Mouse (Mus musculus): ENCODE data around the gene Gas7. TPM values are rescaled to one million over a fixed set of nuclear protein-coding genes. Genes with fewer than 3 reads are reported as not detected.
A peak's percentile ranks its signal among the peaks of the same experiment; 100 is the strongest.

Gene Gas7
- total RNA-seq, 2 experiments from 2014 or later: 9.2 to 12.2 TPM

DNA sequence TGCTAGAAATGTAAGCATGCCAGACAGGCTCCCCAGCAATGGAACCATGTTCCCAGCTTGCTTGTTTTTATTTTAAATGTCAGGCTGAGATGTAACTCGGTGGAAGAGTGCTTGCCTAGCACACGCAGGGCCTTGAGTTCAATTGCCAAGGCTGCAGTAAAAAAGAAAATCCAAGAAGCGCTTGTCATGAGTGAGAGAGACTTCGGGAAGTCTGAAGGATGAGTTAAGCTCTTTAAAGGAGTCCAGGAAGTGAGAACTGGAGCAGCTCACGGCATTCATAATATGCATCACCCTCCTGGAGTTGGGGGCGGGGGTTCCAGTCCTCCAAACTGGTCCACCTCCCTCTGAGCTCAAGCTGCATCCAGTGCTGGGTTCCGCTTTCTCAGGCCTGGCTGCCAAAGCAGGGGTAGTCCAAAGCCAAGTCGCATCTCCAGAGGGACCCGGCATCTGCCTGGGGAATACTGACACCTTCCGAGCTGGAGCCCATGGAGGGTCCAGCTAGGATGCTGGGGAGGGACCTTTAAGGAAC lies 34.5 kb downstream of the Gas7 start:
- DNase-seq: no peak

DNA sequence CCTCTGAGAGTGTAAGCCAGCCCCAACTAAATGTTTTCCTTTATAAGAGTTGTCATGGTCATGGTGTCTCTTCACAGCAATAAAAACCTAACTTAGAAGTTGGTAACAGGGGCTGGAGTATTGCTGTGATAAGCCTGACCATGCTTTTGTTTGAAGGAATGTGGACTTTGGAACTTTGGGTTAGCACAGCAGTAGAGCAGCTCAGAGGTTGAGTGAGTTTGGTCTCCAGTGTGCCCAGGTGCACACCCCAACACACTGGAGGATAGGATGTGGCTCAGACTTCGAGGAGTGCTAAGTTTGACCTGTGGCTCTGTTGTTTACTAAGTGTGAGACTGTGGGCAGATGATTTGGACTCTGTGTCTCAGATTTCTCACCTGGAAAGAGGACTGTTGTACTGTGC lies 41.6 kb downstream of the Gas7 start:
- DNase-seq: no peak

DNA sequence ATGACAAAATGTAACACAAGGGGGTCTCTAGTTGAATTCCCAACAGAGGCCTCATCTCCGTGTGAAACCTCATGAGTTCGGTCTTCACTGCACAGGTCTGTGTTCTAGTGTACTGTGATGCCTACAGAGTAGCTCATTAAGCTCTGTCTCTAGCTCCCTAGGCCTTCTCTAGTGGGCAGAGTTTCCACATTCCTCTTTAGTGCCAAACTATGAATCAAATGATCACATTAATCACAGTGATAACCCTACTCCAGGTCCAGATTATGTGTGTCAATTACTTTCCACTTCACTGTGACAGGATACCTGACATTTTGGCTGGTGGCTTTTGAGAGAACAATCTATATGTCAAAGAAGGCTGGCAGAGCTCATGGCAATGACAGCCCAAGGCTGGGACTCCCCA lies 44.9 kb downstream of the Gas7 start:
- no peak for DNase-seq

DNA sequence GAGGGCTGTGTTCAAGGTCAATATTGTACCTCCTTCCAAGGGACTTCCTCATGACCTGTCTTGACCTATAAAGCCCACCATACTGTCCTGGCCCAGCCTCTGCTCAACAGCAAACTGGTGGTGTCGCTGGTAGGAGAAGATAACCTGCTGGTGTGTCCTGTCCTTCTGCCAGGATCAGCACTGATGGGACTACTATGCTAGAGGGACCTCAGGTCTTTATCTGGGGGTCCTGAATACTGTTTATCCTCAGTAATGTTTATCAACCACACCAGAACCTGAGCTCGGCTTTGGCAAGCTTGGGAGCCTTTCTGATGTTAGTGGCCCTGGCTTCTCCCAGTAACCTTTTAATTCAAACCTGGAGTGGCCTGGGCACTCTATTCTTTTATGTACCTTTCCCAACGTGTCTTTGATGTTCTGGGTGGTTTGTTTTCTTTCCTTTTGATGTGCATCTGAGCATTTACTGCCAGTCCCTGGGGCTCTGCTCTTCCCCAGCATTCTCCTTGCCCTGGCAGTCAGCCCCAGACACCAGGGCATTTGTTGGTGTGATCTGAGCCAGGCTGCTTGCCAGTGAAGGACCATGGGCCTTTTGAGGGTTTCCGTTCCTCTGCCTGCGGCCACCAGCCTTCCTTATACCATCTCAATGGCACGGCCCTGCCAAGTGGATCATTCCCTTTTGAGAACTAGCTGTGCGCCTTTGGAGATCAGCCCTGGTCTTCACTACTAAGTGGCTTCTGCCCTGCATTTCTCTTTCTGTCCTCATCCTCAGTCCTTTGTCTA lies 46.4 kb downstream of the Gas7 start:
- no peak for DNase-seq

DNA sequence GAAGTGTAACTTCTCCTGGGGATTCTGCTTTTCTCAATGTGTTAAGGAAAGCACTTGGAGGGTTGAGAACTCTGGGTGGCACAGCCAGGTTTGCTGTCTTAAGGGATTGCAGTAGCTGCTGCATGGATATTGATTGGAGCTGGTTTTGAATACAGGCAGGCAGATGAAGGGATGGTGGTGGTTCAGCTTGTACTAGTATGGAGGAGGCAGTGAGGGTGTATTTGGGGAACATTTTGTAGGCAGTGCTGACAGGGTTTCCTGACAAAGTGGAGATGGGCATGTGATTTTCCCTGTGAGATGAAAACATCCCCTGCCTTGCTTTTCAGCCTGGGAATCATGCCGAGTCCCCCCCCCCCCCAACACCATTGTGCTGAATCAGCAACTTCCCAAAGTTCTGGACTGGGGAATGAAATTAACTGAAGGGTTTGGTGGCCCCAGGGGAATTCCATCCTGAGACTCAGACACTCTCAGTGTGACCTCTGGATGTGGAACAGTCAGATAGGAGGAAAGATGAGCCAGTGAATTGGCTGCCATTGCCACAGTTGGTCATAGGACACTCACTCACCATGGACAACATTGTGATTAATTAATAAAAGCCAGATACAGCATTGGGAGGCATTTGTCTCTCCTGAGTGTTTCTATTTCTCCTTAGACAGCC lies 54.1 kb downstream of the Gas7 start:
- no peak for DNase-seq

DNA sequence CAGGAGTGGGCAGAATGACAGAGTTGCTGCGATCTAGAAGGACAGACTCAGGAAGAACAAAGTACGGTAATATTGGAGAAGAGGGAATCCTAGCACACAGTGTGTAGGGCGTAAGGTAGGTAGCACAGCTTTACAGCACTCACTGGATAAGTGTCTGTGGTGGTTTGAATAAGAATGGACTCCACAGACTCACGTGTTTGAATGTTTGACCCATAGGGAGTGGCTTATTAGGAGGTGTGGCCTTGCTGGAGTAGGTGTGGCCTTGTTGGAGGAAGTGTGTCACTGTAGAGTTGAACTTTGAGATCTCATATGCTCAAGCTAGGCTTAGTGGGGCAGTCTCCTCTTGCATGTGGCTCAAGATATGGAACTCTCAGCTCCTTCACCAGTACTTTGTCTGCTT lies 55.6 kb downstream of the Gas7 start:
- no peak for DNase-seq

DNA sequence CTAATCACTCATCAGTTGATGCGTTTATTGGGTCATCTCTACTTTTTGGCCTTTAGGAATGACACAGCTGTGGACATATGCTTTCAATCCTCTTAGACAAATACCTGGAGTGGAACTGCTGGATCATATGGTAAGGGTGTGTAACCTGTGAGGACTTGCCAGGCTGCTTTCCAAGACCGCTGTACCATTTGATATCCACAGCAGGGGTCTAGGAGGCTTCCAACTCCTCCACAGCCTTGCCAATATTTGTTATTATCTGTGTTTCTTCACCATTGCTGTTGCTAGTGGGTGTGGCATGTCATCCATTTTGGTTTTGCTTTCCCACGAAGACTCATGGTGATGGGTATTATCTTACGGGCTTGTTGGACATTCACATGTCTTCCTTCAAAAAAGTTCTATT lies 57.8 kb downstream of the Gas7 start:
- no peak for DNase-seq

DNA sequence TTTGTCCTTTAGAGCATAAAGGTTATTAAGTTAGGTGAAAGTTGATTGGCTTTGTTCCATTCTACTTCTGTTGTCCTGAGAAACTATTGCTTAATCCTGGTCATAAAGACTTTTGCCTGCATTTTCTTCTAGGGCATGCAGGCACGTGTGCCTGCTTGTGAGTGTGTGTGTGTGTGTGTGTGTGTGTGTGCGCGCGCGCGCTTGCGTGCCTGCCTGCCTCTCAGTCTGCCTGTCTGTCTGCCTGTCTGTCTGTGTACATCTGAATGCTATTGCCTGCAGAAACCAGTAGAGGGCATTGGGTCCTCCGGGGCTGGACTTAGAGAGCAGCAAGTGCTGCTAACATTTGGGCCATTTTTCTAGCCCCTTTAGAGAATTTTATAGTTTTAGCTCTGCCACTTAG lies 59.2 kb downstream of the Gas7 start:
- DNase-seq: no peak

DNA sequence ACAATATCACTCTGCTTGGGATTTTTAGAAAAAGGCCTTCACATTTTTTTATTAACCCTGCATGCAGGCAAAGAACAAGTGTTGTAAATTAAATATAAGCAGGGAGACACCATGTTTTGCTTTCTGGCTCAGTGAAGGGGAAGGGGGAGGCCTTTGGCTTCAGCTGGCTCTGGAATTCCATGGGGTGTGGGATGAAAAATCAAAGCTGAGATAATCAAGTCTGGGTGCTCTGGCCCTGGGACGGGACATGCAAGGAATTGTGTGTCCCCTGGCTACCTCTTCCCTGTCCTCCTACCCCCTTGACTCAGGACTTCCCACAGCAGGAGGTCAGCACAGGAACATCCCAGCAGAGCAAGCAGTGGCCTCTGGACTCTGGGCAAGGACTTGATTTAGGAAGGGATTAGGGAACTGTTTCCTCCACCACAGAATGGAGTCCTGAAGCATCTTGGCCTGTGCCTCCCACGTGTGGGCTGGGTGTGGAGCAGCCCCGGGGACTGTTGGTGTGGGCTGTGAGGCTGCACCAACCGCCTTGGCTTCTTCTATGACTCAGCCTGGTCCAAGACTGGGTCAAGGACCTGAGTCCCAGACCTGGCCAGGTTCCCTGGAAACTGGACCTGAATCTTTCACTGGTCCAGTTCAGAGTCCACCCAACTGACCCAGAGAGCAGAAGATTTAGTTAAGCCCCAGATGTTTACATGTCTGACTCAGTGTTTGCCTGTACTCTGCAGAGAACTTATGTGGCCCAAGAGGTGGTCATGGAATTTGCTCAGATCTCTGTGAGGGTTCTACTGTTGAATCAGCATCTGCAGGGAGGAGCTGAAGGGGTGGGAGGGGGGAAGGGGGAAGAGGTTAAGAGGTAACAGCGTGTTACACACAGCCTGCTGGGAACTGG lies 60.0 kb downstream of the Gas7 start:
- DNase-seq: peak; percentile 33

DNA sequence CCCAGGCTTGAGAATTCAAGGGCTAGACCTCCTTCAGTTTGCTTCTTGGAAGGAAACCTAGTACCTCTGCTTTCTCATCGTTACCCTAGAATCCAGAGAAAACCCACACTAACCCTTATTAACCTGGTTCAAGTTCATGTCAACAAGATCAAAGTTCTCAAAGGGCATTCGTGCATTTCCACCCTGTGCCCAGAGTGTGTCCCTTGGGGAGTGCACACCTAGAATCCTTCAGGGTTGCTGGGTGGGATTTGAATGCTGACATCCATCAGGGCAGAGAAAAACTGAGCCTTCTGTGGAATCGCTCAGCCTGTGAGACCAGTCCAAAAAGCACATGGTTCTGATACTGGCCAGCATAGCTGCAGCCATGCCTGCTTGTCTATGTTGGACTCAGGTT lies 60.7 kb downstream of the Gas7 start:
- DNase-seq: no peak

DNA sequence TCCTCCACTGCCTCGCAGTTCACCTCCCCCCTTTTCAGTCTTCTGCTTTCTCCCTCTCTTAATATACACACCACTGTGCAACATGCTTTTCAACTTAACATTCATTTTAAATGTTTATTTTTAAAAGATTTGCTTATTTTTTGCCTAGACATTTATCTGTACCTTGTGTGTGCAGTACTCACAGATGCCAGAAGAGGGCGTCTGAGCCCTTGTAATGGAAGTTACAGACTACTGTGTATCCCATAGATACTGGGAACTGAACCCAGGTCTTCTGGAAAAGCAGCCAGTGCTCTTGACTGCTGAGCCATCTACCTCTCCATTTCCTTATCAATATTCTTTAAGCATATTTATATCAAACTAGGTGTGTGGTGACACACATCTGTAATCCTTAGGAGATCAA lies 62.5 kb downstream of the Gas7 start:
- DNase-seq: no peak

DNA sequence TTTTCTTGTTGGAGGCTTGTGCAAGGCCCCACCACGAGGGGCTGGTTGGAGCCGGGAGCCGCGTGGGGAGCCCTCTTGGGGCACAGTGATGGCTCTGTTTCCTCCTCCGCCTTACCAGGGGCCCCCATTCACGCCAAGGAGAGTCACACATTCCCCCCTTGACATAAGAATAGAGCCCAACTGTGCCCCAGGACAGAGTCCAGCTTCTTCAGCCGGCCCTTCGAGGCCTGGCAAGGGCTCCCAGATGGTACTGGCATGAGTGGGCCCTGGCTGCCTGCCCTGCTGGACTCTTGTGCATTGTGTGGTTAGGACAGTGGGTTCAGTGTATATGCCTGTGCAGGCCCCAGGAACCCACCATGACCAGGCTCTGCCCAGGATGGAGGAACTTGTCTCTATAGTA lies 63.7 kb downstream of the Gas7 start:
- no peak for DNase-seq

DNA sequence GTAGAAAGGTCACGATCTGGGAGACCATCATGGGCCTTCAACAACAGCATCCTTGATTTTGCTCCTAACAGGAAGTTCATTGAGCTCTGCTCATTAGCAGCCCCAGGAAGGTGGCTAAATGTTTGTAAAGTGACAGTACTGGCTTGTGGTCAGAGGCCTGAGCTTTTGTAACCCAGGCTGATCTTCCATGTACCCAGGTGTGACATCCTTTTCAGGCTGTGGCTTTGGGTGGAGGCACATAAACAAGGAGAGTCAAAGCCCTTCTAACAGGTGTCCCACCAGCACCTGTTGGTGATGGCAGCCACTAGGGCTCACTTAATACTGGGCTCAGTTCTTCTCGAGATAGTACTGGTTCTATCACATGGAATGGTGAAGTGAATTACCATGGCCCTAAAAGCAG lies 67.4 kb downstream of the Gas7 start:
- DNase-seq: no peak

DNA sequence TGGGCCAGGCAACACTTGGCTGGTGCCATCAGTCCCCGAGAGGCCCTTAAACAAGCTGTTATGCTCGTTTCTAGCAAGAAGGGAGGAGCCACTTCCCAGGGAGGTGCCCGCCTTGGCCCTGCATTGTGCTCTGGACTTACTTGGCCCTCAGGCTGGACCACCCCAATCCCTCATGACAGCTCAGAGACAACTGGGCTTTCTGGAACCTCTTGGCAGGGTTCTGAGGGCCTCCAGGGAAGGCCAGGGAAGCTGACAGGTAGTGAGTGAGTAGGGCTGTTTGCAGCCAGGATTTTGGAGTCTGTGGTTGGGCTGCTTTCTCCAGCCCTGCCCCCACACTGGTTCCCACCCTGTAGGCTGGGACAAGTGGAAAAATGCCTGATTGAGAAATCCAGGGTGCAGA lies 68.6 kb downstream of the Gas7 start:
- DNase-seq: peak; percentile 58

DNA sequence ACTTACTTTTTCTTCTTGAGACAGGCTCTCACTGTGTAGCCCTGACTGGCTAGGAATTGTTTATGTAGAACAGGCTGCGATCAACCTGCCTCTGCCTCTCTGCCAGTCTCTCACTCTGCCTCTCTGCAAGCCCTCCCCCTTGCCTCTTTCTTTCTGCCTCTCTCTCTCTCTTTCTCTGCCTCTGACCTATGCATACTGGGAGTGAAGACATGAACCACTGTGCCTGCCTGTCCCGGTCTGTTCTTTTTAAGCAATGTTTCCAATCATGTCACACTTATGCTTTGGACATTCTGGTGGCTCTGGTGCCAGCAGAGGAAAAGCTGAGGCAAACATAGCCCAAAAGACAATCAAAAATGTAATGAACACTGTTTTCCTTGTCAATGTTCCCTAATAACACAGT lies 69.5 kb downstream of the Gas7 start:
- no peak for DNase-seq

DNA sequence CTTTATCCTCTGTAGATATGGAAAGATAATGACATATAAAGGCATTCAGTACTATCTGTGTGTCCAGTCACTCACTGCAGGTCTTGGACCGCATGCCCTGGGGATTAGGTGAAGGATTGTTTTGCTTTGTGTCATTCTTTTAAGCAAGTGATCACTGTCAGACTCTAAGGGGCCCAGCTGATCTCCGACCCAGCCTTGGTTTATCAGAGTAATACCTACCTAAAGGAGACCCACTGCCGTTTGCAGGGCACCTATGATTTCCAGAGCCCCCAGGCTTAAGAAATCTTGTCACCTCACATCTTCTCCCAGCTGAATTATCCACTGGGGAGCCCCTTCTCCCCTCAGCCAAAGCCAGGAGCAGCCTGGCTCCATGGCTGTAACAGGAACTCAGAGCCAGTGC lies 70.6 kb downstream of the Gas7 start:
- no peak for DNase-seq

DNA sequence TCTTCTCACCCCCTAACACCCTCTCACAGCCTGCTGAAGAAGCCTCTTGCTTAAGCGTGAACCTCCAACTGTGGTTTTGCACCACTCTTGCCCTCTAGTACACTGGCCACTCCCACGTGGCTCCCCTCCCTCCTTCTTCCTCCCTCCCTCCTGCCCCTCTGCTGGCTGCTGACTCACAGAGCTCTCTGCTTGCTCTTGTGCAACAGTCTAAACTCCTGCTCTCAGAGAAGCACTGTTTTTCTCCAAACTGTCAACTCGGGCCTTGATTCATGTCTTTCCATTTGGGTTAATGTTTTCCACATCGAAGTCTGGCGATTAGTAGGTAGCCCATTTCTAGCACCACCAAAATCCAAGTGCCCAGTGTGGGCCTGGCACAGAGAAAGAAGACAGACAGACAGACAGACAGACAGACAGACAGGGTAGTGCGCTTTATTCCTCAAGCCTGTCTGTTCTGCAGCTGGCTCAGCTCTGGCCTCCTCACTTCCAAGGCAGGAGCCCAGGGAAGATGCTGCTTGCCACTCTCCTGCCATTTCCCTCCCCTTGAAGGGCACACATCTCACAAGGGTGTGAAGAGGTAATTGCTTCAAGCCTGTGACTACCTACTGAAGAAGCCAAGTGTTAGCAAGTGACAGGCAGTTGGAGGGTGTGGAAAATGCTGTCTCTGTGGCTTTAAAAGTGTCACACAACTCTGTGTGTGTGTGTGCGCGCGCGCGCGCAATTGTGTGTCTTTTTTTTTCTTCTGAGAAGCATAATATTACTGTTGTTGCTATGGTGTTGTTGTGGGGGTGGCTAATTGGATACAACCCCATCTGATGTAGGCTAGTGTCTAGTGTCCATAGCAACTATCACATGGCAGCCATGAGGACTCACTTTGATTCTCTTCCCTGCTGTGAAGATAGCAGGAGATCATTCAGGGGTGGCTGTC lies 71.6 kb downstream of the Gas7 start:
- peak; percentile 74 for DNase-seq

DNA sequence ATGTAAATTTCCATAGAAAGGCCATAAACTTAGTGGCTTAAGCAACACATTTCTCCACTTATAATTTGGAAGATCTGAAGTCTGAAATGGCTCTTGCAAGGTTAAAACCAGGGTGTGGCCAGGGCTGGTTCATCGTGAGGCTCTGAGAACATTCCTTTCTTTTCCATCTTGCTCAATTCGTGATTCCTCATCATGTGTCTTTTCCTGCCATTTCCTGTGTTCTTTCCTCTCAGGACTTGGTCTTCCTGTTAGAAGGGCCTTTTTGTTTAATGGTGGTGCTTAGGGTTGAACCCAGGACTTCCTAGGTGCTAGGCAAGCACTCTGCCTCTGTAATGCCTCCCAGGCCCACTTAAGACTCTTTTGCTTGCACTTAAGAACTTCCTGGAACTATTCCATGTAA lies 76.0 kb downstream of the Gas7 start:
- DNase-seq: no peak

DNA sequence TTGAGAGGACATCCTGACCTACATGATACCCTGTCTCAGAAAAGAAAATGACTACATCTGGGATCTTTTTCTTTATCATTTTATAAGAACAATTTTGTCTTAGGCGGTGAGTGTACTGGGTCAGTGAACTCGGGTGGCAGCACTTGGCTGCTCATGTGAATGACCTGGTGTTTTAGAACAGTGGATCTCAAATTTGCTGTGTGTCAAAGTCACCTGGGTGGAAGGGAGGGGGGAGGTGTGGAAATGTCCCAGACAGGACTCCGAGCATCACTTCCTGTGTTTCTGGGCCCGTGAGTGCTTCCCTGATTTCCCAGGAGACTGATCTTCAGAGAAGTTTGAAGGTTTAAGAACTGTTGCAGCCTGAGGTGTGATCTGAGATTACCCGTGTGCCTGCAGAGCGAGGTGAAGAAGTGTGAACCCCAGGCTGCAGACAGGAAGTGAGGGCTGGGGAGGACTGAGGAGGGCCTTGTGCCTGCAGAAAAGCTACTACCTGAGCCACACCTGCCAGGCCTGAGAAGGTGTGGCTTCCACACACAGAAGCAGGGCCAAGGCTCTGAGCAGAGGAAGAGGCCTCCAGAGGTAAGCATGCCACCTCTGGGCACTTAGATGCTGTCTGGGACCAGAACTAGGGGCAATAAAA lies 76.8 kb downstream of the Gas7 start:
- no peak for DNase-seq

DNA sequence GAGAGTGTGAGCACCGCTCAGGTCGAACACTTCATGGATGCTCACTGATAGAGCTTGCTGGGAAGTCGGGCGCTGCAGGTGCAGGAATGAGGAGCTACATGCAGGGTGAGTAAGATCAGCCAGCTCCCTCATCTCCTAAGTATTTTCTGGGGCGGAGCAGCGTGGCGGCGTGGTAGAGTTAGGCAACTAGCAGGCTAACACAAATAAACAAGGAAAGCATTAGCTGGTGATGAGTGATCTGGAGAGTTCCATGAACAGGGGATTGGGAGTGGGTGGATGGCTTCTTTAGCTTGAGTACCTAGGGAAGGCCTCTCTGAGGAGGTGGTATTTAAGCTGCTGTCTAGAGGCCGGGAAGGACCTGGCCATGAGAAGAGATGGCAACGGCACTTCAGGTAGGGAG lies 77.5 kb downstream of the Gas7 start:
- DNase-seq: no peak

DNA sequence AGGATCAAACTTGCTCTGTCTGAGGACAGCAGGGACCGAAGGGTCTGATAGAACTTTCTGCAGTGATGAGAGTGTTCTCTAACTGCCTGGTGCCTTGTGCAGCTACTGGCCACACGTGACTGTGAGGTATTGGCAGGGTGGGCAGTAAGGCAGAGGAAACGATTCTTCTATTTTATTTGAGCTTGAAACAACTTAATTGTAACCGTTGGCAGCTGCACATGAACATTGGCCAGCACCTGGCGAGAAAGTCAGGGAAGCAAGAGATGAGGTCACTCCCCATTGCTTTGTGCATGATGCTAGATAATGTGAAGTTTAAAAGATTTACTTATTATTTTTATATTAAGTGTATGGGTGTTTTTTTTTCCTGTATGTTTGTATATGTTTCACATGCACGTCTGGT lies 77.9 kb downstream of the Gas7 start:
- DNase-seq: no peak

All from gastrocnemius, postnatal 25 days (tissue).